Mouse (Mus musculus) T-helper 2 cell (primary cell): ENCODE data around the gene Vps53.

Experiments used
- in situ Hi-C: fragments of 300-600 bp; cut with MboI, MseI; formaldehyde crosslinking; loops from one replicate; pipeline ENCODE4 v1.15.1; 2025; ENCODE audit warnings: high pct_unique_total_duplicates

Vps53 gene

GRCm38 (mm10) chr11:76120407-76120901, 59.0 kb downstream of the Vps53 start:
- in situ Hi-C loops: no loop called here

GRCm38 (mm10) chr11:76110416-76110815, 69.0 kb downstream of the Vps53 start:
- in situ Hi-C loops: no loop called here

GRCm38 (mm10) chr11:76106551-76107496, 72.6 kb downstream of the Vps53 start:
- in situ Hi-C loops: no loop called here

GRCm38 (mm10) chr11:76101154-76101553, 78.3 kb downstream of the Vps53 start:
- in situ Hi-C loops: no loop called here

GRCm38 (mm10) chr11:76099193-76099975, 80.1 kb downstream of the Vps53 start:
- in situ Hi-C loops: no loop called here

GRCm38 (mm10) chr11:76093610-76094009, 85.8 kb downstream of the Vps53 start:
- in situ Hi-C loops: no loop called here

- in situ Hi-C loops: loop anchor here (5.0 kb wide), 1 partner anchor 78 kb away; no protein-coding TSS in a partner anchor
These were observed 89.7 kb downstream of the Vps53 start for GRCm38 (mm10) chr11:76089776-76090175.

- in situ Hi-C loops: loop anchor here (5.0 kb wide), 1 partner anchor 79 kb away; no protein-coding TSS in a partner anchor
These were observed 90.9 kb downstream of the Vps53 start for GRCm38 (mm10) chr11:76088506-76088905.

GRCm38 (mm10) chr11:76085898-76086591, 93.4 kb downstream of the Vps53 start:
- in situ Hi-C loops: loop anchor here (5.0 kb wide), 1 partner anchor 81 kb away; no protein-coding TSS in a partner anchor

- in situ Hi-C loops: loop anchor here (5.0 kb wide), 1 partner anchor 82 kb away; no protein-coding TSS in a partner anchor
These were observed 94.5 kb downstream of the Vps53 start for GRCm38 (mm10) chr11:76084943-76085342.

GRCm38 (mm10) chr11:76083941-76084367, 95.5 kb downstream of the Vps53 start:
- in situ Hi-C loops: no loop called here

GRCm38 (mm10) chr11:76081048-76081640, 98.3 kb downstream of the Vps53 start:
- in situ Hi-C loops: no loop called here

- in situ Hi-C loops: no loop called here
These were observed 99.2 kb downstream of the Vps53 start for GRCm38 (mm10) chr11:76080293-76080692.

- in situ Hi-C loops: no loop called here
These were observed 102.1 kb downstream of the Vps53 start for GRCm38 (mm10) chr11:76077341-76077740.

GRCm38 (mm10) chr11:76074296-76075093, 105.0 kb downstream of the Vps53 start:
- in situ Hi-C loops: no loop called here

GRCm38 (mm10) chr11:76069816-76070215, 109.6 kb downstream of the Vps53 start:
- in situ Hi-C loops: no loop called here

GRCm38 (mm10) chr11:76066563-76067156, 112.8 kb downstream of the Vps53 start:
- in situ Hi-C loops: no loop called here

GRCm38 (mm10) chr11:76065521-76066095, 113.8 kb downstream of the Vps53 start:
- in situ Hi-C loops: no loop called here

GRCm38 (mm10) chr11:76064411-76064810, 115.0 kb downstream of the Vps53 start:
- in situ Hi-C loops: no loop called here
